Mouse (Mus musculus) brain, embryonic 14.5 days (tissue): Measurements from ENCODE around the gene Lims1.

Source experiments
- CTCF ChIP-seq: fragments of 200-500 bp; IDR thresholded peaks from 2 replicates; pipeline ENCODE4 v1.5.1; 2012; ENCODE audit warnings: inconsistent platforms, mild to moderate bottlenecking, moderate library complexity, borderline replicate concordance; ENCODE audit not compliant: insufficient read depth, insufficient read length; ENCODE audit errors: extremely low read depth
- POLR2A ChIP-seq: fragments of 200-500 bp; IDR thresholded peaks from 2 replicates; pipeline ENCODE4 v1.6.1; 2012; ENCODE audit warnings: mild to moderate bottlenecking, inconsistent platforms, borderline replicate concordance; ENCODE audit not compliant: poor library complexity, insufficient read depth, insufficient read length, severe bottlenecking; ENCODE audit errors: extremely low read depth

DNA sequence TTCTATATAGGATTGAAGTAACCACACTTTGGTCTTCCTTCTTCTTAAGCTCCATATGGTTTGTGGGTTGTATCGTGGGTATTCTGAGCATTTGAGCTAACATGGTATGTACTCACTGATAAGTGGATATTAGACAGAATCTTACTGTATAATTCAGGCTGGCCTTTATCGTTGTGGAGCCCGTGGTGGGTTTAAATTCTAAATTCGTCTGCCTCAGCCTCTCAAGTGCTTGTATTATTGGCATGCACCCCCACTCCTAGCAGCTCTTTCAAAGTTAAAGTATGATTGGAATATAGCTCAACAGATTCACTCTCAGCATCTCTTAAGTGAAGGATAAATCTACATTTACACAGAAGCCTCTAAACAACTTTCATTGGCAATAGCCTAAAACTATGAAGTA is 69.2 kb downstream of the Lims1 start:
- TF ChIP-seq CTCF (no peak), POLR2A (no peak)
